Mouse (Mus musculus): ENCODE data around the gene Defb33. TPM values are rescaled to one million over a fixed set of nuclear protein-coding genes. Genes with fewer than 3 reads are reported as not detected.

Defb33 gene
- not detected for total RNA-seq (2022)

DNA sequence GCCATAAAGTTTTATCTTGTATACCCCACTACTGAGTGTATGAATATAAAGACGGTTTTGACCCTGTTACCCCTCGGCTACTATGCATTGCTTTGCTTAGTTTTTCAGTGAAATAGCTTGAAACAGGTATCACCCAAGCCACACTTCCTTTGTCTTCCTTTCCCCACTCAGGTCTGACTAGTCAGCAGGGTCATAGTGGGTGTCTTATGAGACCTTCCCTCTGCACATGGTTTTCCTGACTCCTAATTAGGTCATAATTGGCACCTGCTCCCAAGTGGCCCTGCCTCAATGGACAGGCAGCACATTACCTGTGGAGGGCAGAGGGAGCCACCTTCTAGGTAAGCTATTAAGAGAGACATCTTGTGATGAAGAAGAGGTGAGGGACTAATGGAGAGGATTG lies at the start of gene Defb33:
Defb33 (plus strand) TSS at position 301 of the 400 bp plus-strand sequence.
- no peak for DNase-seq

DNA sequence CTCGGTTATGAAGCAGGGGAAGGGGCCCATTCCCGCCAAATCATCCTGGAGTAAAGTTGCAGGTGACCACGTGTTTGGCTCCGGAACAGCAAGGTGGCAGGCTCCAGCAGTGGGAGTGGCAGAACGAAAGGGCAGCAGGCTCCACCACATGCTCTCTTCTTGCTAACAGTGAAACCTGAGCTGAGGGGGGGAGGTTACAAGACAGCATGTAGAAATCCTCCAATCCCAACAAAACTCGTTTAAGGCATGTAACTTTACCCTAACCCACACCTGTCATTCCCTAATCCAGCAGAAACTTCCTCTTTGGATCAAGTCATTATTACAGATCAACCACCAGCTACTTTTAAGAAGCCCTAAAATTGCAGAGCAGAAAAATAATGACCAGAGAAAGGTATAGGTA lies 17.9 kb upstream of the Defb33 start:
- DNase-seq: no peak

DNA sequence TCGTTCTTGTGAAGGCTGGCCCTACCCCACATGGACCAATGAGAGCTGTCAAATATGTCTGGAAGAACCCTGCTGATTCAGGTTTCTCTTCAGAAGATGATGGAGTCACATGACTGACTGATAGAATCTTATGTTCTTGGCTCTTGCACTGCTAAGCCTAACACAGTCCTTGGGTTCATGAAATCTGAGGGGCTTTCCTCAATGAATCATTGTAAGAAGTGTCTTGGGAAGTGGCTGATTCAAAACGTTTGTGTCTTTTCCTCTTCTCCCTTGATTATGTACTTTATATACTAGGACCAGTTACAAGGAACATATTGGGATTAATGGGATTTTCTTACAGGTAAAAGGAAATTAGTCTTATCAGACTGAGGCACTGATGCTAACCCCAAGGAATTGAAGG lies 10.1 kb downstream of the Defb33 start, which contains the start of gene Gm15056:
Gm15056 (minus strand) TSS at position 101 of the 400 bp plus-strand sequence.
- no peak for DNase-seq

DNA sequence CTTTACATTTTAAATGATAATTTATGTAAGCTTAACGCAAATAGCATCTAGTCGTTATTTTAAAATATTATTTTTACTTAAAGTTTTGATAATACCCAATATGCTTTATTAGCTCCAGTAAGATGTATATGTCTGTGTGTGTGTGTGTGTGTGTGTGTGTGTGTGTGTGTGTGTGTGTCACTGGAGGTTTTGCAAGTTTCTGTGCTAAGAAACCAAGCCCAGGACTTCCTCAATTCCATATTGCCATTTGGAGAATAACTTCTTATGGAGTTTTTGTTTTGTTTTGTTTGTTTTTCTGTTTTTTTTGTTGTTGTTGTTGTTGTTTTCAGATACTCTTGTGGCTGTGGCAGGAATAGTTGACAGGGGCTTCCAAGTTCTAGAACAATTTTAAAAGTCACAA lies 14.7 kb downstream of the Defb33 start:
- DNase-seq: no peak

DNA sequence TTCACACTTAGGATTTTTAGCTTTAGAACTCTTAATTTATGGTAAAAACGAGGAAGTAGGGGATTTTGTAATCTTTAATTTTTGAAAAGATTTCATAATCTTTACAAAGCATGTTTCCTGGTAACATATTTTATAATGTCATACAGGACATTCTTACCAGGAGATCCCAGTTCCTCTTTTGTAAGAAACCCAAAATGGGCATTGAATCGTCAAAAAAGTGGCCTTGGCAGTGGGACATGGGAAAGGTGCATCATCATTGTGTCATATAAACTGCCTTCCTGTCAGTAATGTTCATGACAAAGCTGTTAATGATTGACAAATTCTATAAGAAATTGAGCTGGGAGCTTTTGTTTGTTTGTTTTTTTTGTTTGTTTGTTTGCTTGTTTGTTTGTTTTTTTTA lies 15.8 kb downstream of the Defb33 start:
- no peak for DNase-seq

DNA sequence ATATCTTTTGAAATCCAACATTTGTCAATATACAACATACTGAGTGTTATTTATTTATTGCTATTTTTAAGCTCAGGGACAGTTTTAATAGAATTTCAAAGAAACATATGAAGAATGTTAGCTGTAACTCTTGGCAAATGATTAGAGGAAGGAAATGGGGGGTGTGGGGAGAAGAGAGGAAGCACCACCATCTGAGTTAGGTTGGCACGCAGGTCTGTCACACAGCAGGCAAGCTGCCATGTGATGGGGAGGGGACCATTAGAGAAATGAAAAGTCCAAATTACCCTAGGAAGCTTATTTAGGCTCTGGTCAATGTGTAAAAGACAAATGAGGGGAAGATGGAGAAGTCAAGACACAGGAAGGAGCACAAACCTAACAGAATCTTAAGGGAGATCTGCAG lies 19.8 kb downstream of the Defb33 start:
- no peak for DNase-seq

DNA sequence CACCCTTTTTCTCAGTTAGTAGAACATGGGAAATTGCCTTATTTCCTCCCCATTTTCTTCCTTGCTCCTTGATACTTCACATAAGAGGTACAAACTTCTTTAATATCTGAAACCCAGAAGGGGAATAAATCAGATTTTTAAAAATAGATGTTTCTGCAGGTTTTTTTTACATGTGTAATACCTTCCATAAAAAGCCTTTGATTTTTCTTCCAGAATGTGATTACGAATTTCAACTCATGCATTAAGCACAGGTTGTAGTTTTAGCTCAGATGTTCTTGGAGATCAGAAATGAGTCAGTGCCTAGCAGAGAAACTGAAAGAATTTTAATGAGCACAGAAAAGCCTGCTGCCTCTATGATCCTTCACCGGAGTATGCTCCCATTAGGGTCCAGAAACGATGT lies 29.5 kb downstream of the Defb33 start, which contains the start of gene Gm6040:
Gm6040 (minus strand) TSS at position 101 of the 400 bp plus-strand sequence.
- no peak for DNase-seq

DNA sequence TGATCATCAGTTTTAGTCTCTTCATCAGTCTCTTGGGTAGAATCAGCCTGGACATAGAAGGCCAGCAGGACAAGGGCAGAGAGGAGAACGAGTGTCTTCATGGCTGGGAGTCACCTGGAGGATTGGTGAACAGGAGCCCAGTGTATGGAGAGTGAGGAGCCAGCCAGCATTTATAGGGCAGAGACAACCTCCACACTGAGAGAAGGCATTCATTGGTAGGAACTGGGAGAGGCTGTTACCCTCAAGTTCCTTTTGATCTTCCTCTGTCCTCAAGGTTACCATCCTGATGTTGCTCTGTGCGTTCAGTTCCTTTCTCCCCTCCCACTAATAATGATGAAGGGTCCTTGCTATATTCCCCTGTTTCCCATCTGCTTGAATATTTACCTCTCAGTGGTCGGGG lies 52.1 kb downstream of the Defb33 start, which contains the start of gene AY761185:
AY761185 (minus strand) TSS at position 101 of the 400 bp plus-strand sequence.
- no peak for DNase-seq

Other genes starting within 250 kb of the Defb33 start
- gene Gm15056, start 10.0 kb downstream of the Defb33 start, total RNA-seq (2022): not detected
- not detected for gene Gm6040, start 29.4 kb downstream of the Defb33 start, total RNA-seq (2022)
- not detected for gene AY761185, start 52.0 kb downstream of the Defb33 start, total RNA-seq (2022)
- not detected for gene Defa21, start 132.9 kb downstream of the Defb33 start, total RNA-seq (2022)
- gene Defa23, start 162.4 kb downstream of the Defb33 start, total RNA-seq (2022): not detected
- not detected for gene Defa35, start 172.4 kb downstream of the Defb33 start, total RNA-seq (2022)
- gene Defa25, start 191.8 kb downstream of the Defb33 start, total RNA-seq (2022): not detected
- not detected for gene Gm14851, start 203.4 kb downstream of the Defb33 start, total RNA-seq (2022)
- gene Defa30, start 242.0 kb downstream of the Defb33 start, total RNA-seq (2022): not detected

All from adrenal gland, adult 8-10 months (tissue).